Mouse (Mus musculus) heart, adult 11 months (tissue): ENCODE results near the gene Smyd1.

Source experiments
- DNase-seq: peaks from one replicate; pipeline ENCODE4 v3.0.0; 2022

Smyd1 gene

DNA sequence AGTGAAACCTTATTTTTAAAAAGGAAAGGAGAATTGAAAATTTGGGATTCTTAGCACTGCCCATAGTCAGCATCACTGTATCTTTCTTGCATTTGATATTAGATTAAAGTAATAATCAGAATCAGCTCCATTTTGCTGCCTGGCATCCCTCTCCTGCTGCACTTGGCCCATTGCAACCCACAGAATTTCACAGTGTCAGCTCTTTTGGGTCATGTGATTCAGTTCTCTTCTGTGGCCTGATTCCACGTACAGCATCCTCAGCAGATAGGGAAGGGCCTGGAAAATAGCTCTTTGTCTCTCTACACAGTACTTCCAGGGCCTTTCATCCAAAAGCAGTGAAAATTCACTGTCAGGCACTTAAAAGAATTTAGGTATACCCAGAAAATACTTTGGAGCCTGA, 64.7 kb downstream of the Smyd1 start:
- peak; percentile 55 for DNase-seq

DNA sequence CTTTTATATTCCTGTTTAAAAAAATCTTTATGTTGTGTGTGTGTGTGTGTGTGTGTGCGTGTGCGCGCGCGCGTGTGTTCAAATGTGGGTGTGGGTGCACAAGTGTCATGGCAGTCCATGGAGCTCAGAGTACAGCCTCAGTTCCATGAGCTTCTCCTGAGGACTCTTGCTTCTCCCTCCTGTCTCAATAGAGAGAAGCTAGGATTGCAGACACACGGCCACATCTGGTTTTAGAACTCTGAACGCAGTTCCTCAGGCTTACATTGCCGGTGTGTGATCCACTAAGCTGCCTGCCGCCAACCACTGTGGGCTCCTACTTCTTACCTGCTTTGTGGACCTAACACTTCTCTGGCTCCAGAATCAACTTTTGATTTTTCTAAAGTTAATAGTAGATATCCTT, 65.9 kb downstream of the Smyd1 start:
- DNase-seq: peak; percentile 76

DNA sequence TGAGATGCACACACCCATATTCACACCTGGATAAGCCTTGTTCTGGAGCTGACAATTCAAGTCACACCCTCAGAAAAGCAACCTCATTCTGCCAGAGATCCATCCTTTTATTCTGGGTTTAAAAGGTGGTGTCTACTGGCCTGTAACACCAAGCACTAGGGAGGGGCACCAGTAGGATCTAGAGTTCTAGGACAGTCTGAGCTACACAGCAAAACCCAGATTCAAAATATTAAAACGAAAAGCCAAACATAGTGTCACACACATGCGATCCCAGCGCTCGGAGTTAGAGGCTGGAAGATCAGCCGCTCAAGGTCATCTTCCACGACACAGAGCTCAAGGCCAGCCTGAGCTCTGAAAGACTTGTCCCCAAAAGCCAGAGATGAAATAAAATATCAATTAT, 67.6 kb downstream of the Smyd1 start:
- DNase-seq: peak; percentile 46

DNA sequence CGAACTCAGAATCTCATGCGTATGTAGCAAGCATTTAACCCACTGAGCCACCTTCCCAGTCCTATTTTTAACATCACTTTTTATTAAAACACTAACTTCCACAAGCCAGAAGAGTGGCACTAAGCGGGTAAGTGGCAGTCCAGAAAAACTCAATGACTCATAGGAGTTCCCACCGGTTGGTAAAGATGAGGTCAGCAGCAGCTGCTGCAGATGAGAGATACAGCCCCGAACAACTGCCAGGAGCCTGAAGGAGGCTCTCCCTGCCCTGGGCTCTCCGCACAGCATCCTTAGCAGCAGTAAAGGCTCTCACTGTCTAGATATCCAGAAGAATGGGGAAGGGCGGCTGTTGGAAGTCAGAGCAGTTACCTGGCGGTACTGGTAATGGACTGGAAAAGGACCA, 71.1 kb downstream of the Smyd1 start:
- no peak for DNase-seq

DNA sequence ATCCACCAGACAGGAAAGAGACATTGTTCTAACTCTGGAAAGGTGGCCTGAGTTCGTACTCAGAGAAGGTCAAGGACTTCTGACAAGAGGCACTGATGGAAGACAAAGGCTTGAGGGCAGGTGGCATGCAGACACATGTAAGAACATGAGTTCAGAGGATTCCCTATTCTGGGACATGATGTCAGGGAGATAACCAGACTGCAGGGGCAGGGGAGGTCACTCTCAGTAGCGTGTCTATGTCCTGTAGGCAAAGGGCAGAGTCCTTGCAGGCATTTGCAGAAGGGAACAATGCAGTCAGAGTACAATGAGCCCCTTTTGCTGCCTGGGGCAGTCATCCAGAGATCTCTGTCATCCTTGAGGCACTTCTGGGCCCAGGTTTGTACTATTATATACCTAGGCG, 72.4 kb downstream of the Smyd1 start:
- DNase-seq: peak; percentile 87

DNA sequence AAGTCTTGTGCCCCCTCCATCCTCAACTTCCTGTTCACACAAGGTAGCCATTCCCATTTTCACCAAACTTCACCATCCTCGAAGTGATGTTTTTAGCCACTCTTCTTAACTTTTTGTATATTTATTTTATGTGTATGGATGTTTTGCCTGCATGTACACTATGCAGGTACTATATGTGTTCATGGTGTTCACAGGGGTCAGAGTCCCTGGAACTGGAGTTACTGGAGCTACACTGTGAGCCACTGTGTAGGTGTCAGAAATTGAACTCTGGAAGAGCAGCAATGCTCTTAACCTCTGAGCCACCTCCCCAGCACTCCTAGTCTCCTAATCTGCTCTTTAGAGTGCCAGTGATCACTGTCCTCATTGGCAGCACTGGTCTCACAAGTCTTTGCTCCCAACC, 73.6 kb downstream of the Smyd1 start:
- DNase-seq: peak; percentile 46

DNA sequence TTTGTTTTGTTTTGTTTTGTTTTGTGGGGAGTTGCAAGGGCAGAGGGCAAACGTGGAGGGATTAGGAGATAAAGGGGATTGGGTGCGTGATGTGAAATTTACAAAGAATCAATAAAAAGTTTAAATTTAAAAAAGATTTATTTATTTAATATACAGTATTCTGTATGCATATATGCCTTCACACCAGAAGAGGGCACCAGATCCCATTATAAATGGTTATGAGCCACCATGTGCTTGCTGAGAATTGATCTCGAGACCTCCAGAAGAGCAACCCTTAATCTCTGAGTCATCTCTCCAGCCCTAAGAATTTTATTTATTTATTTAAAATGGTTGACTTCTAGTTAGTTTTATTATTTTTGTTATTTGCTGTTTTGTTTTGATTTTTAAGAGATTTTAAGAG, 78.8 kb downstream of the Smyd1 start:
- no peak for DNase-seq

DNA sequence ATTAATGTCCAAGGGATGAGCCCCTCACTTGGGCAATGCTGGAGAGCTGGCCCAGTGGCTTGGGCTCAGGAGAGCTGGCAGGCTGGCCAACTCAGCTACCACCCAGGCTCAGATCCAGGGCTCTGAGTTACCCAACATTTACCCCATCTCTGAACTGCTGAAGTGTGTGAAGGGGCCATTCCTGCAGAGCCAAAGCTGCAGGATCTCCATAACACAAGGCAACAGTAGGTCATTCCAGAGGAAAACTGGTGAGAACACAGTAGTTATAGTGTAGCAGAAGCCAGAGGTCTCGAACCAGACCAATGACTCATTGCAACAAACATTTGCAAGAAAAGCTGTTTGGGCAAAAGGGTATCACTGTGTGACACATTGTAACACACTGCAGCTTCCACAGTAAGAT, 79.2 kb downstream of the Smyd1 start:
- DNase-seq: no peak

DNA sequence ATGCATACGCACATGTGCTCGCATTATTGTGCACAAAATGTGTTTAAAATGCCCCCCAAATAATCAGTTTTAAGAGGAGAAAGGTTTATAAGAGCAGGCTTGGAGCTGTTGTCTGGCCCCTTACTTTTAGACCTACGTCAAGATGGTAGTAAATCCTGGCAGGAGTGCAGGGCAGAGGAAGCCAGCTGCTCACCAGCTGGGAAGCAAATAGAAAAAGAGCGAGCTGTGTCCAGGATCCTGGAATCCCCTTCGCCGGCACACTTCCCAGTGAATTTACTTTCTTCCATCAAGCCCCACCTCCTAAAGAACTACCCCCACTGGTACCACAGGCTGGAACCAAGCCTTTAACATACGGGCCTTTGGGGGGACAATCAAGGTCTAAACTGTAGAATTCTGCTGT, 81.2 kb downstream of the Smyd1 start:
- DNase-seq: no peak

DNA sequence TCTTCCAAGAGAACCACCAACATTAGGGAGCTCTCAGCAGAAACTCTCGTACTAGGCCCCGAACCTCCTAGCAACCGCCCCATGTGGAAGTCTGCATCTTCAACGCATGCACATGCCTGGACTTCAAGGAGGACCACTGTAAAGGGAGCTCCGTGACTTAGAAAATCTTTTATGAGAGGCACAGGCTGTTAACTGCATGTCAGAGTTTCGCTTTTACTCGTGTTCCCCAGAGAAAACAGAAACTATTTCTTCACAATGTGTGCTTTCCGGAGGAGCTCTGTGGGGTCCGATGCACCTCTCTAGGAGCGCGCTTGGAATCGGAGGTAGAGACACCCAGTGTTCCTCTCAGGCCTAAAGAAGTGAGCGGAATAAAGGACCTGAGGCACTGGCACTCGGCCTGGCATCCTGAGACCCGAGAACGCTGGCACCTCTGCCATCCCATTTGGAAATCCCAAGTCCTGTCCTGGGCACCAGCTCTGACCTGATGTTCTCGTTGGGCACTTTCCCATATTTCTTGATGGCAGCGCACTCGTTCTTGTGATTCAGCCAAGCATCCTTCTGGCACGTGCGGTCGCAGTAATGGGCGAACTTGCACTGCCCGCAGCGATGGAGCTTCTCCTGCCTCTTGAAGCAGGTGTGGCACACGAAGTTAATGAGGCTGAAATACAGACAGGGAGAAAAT, 82.8 kb downstream of the Smyd1 start:
- peak; percentile 89 for DNase-seq

DNA sequence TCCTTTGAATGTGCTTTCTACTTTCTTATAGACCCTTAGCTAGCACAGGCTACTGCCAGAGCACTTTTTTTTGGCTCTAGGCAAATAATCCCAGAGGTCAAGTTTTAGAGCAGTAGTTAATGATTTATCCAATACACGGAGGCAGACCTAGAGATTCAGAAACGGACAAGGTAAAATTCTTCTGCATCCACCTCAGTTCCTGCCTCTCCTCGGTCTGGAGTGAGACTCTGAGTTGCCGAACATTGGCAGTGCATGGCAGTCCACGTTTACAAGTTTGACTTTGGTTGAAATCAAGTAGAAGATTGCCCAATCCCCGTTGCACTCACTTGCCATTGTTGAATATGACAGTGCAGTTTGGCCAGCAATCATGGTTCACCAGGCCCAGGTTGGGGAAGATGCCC, 85.0 kb downstream of the Smyd1 start:
- peak; percentile 80 for DNase-seq

DNA sequence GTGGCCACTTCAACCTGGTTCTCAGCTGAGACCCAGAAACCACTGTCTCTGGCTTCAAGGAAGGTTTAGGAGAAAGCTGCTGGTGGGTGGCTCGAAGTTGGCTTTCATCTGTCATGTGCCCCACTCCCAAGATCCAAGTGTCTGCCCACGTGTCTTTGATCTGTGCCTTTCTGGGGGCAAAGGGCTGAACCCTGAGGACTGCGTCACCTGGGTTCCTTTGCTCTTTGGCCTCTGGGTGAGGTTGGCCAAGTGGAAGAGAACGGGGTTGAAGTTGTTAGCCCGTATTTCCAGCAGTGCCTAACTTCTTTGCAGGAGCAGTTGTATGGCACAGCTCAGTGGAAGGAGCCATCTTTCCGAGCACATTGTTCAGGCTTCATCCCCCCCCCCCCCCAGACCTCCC, 85.5 kb downstream of the Smyd1 start:
- DNase-seq: peak; percentile 83

DNA sequence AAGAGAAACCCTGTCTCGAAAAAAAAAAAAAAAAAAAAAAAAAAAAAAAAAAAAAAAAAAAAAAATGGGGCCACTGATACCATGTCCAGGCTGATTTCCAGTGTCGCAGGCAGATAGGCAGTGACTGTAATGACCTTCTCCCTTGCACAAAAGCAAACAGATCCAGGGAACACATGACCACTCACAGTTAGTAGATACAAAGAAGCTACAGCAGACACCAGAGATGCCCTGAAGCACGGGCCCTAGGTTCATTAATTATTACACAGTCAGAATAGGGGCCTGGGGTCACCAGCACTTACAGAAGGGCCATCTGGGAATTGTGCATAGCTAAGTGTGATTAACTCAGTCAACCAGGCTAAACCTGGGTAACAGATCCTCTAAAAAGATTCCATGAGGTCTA, 86.1 kb downstream of the Smyd1 start:
- peak; percentile 87 for DNase-seq

DNA sequence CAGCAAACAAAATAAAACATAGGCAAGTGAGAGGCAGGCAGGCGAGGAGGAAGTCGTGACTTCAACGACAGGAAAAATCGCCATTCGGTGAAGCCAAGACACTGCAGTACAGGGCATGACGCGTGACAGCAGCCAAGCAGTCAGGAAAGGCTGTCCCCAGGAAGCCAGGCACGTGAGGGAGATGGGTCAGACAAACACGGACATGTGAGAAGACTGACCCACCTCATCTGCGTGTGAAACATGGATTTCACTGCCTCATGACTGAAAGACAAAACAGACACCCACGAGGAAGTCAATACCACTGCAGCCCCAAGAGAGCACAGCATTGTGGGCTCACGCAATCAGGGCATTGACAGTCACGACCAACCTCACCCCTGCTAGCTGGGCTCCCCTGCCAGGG, 86.9 kb downstream of the Smyd1 start:
- DNase-seq: peak; percentile 90

DNA sequence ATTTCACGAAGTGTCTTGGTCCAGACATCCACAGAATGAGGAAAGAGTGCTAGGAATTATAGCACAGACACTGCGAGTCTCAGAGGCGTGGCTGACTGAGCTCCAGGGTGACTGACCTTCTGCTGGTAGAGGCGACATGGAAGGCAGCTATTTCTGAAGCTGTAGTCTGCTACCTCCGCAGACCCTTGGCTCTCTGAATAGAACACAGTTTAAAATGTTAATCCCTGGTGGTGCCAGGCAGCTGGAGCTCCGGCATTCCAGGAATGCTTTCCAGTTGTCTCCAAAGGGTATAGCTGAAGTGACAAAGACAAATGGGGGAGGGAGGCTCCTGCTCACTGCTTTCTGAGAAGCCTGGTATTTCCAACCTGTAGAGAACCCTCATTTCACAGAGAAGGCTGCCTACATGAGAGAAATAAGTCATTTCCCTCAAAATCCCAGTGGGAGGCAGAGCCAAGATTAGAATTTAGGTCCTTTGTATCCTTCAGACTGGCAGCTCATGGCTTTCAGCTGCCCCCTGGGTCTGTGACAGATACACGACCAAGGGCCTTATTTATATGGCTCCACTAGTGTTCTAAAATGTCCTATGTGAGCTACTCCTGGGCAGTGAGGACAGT, 94.8 kb downstream of the Smyd1 start:
- DNase-seq: peak; percentile 87

DNA sequence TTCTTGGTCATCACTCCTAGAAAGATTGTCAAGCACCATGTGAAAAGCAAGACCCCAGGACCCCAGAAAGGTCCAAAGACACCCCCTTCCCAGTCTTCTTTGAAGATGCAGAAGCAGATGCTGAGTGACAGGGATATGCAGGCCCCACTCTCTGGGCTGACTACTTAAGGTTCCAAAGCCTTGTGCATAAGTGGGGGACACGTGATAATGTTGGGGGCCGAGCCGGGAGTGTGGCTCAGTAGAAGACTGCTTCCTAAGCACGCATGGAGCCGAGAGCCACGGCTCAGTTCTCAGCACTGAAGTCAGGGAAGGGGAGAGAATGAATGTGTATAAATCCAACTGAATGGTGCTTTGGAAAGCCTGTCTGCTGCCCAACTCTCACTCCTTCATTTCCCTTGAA, 95.5 kb downstream of the Smyd1 start:
- peak; percentile 81 for DNase-seq

DNA sequence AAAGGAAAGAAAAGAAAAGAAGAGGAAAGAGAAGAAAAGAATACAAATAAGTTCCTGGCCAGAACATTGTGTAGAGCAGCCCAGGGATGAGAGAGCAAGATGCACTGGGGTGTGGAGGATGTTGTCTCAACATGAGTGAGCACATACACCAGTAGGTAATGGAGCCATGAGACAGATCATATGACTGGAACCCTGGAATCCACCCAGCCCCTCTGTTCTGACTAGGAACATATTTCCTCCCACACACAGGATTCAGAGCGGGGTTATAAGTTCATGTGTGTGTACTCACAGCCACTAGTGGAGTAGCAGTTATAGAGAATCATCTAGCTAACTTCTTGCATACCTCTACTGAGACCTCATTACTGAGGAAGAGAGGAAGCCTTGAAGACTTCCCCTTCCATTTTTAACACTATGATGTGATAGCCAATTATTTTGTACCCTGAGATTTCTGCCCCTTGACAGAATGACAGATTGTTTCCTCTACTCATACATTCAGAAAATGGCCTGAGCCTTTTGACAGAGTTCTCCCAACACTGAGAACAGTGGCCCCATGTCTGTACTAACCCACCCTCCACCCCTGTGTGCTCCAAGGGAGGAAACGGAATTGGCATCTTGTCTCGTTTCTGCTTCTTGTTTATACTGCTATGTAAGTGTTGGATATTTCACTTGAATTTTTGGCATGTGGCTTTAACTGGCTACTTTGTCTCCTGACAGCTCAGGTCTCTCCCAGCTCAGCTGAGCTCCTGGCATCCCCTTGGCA, 97.7 kb downstream of the Smyd1 start:
- peak; percentile 78 for DNase-seq

DNA sequence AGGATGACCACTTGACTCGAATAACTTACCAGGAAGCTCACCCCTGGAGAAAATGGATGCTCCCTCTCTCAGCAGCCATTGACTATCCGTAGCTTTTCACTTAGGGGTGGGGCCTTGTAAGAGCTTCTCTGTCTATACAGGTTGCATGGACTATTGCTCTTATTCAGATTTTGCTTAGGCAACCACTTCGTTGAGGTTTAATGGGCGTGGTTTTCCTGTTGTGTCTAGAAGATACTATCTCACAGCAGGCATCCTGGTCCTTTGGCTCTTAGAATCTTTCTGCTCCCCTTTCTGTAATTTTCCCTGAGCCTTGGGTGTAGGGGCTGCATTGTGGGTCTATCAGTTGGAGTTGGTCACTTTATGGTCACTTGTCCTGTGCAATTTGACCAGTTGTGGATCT, 100.5 kb downstream of the Smyd1 start:
- no peak for DNase-seq

DNA sequence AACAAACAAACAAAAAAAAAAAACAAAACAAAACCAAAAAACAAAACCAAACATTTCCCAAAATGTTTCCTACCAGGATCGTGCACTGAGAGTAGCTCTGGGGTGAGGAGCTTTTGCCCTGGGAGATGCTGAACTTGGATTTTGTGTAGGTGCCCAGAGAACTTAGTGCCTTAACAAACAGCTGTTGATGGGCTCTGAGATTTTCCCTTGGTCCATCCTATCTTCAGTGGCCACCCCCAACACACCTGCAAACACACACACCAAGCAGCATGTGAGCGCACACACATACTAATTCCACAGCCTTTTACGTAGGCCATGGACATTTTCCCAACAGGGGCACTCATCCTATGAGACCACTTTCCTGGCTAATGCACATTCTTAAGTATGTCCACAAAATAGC, 109.6 kb downstream of the Smyd1 start:
- peak; percentile 60 for DNase-seq

DNA sequence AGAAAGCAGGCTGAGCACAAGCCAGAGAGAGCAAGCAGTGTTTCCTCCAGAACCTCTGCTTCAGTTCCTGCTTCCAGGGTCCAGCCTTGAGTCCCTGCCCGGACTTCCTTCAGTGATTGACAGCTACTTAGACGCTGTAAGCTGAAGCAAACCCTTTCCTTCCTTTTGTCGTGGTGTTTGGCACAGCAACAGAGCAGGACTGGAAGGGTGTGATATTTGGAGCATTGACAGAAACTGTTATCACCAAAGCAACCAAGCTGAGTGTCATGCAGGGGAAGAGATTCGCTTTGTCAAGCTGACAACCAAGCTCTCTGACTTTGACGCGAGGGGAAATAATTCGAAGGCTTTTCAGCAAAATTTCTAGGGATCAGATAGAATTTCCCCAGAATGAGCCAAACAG, 110.1 kb downstream of the Smyd1 start:
- peak; percentile 89 for DNase-seq

DNA sequence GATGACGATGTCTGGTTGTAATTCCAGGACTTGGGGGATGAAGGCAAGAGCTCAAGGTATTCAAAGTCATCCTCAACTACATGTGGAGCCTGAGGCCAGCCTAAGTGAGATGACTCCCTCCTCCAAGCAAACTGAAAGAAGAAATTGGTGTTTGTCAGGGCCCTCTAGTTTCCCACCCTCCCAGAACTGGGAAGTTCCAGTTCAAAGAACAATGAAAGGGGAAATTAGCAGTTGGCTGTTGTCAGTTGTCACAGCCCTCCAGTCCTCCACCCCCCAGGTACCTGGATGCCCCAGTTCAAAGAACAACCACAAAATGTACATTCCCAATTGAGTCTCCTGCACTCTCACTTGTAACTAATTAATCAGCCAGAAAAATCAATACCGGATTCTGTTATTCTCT, 113.3 kb downstream of the Smyd1 start:
- DNase-seq: peak; percentile 40

DNA sequence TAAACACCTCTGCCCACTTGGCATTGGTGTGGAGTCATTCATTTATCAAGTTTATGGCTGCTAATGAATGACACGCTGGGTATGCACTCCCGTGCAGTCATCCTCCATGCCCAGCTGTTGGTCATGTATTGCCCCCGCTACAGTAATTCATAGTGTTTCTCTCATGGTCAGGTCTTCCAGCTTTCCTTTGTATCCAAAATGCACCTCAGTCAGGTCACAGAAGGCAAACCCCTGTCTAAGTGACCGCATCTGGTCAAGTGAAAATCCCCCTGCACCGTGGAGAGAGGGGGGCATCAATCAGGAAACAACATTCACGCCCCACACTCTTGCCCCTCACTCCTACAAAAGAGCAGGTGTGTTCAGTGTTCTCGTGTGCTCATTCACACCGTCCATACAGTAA, 117.9 kb downstream of the Smyd1 start:
- peak; percentile 75 for DNase-seq

DNA sequence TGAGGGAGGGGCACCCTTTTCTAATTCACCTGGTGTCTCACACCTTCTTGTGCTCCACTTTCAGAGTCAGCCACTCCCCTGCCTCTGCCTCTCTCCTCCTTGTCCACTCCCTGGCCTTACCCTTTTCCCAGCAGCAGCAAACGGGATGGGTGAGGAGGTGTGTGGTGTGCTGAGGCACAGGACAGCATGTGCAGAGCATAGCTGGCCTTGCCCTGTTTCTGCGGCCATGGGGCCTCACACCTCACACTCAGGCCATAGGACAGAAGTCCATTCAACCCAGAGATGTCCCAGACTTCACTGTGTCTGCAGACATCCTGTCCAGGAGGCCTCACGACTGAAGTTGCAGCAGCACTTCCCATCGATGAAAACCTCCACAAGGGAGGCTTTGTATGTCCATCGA, 118.4 kb downstream of the Smyd1 start:
- peak; percentile 83 for DNase-seq

DNA sequence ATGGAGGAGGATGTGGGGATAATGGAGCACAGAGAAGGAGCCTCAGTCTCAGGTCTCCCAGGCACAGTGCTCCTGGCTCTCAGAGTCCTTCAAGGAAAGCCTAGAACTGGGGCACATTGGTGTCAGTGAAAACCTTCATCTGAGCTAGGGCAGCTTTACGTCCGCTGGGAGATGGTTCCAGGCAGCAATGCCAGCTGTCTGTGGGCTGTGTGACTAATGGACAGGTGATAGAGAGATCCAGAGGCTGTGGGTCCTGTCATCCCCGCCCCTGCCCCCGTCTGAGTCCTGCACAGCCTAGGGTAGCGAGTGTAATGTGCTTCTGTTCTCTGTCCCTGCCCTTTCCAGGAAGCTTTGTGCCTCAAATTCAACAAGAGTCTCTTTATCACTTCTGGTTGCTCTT, 120.1 kb downstream of the Smyd1 start:
- DNase-seq: no peak
